Mouse (Mus musculus) brain, embryonic 18.5 days (tissue): ENCODE data around the gene Mlxipl.

Experiments used
- DNase-seq: peaks from one replicate; pipeline ENCODE4 v3.0.0-alpha.2; 2012; ENCODE audit warnings: low read depth, low spot score

Gene Mlxipl

DNA sequence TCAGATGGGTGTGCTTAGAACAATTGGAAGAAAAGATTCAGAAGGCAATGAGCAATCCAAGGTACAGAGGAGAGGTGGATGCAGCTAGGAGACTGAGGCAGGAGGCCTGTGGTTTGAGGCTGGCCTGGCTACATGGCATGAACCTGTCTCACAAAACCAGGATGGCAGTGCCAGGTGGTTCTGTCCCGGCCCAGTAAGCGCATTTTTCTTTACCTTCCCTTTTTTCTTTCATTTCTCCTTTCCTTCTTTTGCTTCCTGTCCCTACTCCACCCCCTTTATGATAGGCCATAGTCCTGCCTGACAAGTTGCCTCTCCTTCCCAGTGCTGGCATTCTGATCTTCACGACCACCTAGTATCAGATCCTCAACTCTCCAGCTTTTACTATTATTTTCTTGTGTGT, 95.3 kb downstream of the Mlxipl start:
- no peak for DNase-seq

DNA sequence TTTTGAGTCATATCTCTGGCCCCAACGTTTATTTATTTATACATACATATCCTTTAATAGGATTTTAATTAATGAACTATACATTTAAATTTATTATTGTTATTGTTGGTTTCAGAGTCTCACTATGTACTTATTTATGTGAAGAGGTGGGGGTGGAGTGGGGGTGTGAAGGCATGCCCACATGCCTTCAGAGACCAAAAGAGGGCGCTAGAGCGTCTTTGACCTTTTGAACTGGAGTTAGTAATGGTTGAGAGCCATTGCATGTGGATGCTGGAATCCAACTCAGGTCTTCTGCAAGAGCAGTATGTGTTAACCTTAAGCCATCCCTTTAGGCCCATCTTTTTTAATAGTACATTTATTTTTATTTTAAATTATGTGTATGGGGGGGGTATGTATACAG, 95.9 kb downstream of the Mlxipl start:
- no peak for DNase-seq

- DNase-seq: no peak
Observed at GRCm38 (mm10) chr5:135186231-135186620, 96.5 kb downstream of the Mlxipl start.

DNA sequence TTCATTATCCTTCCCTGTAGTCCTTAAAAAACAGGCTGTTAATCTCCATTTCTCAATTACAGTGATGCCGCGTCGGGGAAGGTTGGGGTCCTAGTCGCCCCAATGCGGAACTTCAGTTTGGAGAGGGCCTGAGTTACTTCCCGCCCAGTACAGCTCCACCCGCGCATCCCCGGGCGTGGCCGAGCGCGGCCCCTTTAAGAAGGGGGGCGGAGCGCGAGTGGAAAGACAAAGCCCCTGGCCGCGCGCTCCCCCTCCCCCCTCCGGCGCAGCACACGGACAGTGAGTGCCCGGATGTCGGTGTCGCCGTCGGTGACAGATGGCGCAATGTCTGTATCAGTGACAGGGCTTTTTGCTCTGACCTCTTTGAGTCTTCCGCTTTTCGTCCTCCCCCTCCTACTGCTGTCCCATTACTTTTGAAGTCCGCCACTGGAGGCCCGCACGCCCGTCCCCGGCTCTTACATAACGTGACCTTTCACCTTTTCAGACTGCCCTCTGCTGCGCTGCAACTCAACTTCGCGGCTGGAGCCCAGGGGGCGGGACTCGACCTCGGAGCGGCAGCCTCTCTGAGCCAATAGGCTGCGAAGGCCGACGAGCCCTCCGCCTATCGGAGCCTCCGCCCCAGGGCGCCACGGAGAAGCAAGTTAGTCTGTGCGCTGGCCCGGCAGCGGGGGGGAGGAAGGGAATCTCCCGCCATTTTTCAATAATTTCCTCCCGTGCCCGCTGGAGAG, 97.1 kb downstream of the Mlxipl start, which contains the start of gene Baz1b:
TSS of gene Baz1b (plus strand) at position 644 of the 728 bp plus-strand sequence.
- peak; percentile 95 for DNase-seq

DNA sequence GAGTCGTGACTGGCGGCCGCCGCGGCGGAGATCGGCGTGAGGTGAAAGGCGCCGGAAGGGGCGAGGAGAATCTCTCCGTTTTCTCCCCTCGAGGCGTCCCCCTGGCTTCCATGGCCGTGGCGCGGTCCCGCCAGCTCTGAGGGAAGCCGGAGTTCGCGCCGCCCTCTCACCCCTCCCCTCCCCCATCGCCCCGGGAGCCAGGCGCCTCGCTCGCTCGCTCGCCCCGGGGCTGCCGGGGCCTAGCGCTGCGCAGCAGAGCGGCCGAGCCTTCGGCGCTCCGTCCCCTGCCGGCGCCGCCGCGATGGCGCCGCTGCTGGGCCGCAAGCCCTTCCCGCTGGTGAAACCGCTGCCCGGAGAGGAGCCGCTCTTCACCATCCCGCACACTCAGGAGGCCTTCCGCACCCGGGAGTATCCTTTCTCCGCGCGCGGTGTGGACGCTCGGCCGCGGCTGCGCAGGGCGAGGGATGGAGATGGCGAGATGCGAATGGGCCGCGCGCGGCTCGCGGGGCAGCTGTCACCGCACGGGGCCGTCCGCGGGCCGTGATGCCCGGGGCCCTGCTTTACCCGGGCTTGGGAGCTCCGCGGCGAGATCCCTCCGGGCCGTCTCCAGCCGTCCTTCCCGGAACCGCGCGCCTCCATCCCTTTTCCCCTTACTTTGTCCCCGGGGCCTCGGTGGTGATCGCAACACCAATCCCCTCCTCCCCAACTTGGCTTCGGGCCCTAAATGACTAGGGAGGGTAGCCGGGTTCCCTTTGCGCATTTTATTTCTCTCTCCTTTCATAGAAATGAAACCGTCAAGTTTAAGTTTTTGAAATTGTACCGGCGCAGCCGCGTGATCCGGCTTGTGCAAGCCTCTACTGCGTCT, 97.9 kb downstream of the Mlxipl start:
- no peak for DNase-seq
